Mouse (Mus musculus): ENCODE results near the gene Grik4.

DNA sequence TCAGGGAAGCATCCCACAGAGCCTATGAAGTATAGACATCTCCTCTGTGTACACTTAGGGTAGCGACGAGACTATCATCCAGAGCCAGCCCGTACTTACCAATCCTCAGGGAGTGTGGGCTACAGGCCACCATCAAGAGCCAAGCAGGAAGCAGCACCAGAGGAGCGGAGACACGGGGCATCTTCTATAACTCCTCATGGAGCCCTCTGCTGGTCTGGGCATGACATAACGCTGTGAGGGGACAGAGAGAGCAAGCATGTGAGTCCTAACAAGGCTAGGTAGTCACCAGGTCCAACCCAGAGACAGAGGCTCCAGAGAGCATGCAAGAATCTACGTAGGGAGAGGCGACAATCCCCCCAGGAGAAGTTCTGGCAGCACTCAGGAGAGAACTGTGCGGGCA lies 135.9 kb downstream of the Grik4 start:
- no peak for TF ChIP-seq POLR2A (IDR thresholded peaks at IDR 0.05; ENCODE audit: low read depth, low read length)
- TF ChIP-seq CTCF (IDR thresholded peaks at IDR 0.05; ENCODE audit: borderline replicate concordance, insufficient read depth, low read length), result 0 out of 2 replicates have a peak, but pooled peaks have one; percentile 4

Data from embryonic fibroblast, embryonic 13.5 days (primary cell).